Mouse (Mus musculus) NIH3T3 (cell line): ENCODE data around the gene Eefsec.

Experiments
- DNase-seq: peaks from one replicate; pipeline ENCODE4 v3.0.0-alpha.2; 2012; ENCODE audit warnings: low read depth

Gene Eefsec

DNA sequence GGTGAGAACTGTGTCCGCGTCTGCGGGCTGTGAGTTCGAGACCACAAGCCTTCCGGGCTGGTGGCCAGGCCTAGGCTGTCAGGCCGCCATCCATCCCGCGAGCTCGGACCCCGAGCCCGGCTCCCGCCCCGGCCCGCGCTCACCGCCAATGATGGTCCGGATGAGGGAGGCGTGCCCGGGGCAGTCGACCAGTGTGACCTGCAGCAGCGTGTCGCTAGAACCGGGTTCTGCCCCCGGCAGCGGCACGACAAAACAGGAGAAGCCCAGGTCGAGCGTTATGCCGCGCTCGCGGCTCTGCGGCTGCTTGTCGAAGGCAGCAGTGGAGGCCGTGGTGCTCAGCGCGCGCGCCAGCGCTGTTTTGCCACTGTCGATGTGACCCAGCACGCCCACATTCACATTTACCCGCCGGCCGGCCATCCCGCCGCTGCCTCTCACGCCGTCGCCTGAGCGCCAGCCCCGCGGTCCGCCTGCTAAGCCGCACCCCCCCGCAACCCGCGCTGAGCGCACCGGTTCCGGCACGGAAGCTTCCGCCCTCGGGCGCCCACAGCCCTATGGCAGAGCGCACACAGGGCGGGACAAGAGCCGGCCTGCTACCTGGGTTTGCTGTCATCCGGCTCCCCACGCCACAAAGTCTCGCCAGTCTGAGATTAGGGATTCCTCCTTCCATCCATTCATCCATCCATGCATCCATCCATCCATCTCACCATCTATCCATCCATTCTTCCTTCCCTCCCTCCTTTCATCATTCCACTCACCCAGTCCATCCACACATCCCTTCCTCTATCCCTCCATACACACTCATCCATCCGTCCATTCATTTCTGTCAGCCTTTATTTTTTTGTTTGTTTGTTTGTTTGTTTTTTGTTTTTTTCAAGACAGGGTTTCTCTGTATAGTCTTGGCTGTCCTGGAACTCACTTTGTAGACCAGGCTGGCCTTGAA is at the start of gene Eefsec:
Gene Eefsec, minus strand, starts transcription at position 477 of the 940 bp plus-strand sequence.
- peak; percentile 93 for DNase-seq

DNA sequence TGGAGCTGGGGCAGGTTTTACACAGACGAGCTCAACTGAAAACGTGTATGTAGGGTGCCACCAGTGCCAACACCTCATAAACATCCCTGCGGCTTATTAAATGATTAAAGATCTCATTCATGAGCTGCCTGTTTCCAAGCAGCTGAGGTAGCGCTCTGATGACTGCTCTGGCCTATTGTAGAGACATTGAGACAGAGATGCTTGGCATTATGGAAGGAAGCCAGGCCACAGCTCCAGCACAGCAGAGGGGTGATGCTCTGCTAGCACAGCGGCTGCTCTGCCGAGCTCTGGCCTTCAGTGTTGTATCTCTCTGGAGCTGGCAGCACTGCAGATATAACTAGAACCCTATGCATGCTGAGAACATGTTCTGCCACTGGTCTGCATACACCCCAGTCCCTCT is 47.4 kb upstream of the Eefsec start:
- DNase-seq, result peak; percentile 25

DNA sequence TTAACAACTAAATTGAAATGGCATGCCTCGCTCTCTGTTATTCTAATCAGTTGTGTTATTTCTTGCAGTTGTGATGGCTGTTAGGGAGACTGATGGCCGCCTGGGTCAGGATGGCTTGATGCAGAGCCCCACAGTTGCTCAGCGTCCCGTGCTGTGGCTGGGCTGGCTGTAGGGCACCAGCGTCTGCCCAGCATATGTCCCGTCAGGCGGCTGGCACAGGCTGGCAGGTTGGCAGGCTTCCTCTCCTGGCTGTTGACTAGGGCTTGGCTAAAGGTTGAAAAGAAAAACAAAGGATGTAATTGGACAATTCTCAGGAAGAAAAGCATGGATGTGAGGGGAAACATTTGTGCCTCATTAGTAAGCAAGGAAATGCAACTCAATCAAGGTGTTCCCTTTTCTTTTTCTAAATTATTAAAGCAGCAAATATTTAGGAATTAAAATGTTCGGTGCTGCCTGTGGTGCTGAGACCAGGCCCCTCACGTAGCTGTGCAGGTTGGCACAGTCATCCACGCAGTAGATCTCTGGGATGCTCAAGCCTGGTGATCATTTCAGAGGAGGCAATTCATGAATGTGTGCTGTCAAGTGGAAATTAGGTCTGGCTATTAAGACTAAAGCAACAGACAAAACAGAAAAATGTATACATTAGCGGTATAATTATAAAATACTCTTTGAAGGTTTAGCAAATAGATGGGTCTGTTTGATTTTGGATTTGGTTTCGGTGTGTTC is 44.5 kb upstream of the Eefsec start:
- DNase-seq, result no peak

DNA sequence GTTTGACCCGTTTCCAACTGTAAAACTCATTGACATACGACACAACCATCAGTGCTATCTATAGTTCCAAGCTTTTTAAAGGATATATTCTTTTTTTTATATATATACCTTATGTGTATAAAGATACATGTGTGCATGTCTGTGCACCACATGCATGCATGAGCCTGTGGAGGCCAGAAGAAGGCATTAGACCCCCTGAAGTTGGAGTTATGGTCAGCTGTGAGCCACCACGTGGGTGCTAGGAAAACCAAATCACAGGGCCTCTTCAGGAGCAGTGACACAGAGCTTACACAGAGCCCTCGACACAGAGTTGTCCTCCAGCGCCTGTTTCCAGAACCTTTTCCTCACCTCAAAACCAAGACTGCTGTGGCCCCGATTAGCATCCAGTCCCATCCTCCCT is 43.5 kb upstream of the Eefsec start:
- DNase-seq, result no peak

DNA sequence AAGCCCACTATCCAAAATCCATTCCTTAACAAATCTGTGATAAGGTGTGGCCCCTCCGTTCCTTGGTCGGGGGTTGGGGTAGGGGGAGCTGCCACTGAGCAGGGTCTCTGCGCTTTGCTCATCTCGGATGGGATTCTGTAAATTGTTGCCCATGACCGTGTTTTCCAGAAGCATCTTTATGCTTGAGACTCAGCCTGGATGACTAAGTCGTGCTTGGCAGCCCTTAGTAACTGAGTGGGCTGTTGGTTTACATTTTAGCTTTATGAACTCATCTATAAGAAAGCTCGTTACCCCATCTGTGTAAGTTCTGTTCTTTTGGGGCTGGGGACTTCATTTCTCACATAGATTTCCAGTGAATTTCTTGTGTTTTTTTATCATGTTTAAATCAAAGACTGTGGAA is 42.7 kb upstream of the Eefsec start:
- DNase-seq, result peak; percentile 74

DNA sequence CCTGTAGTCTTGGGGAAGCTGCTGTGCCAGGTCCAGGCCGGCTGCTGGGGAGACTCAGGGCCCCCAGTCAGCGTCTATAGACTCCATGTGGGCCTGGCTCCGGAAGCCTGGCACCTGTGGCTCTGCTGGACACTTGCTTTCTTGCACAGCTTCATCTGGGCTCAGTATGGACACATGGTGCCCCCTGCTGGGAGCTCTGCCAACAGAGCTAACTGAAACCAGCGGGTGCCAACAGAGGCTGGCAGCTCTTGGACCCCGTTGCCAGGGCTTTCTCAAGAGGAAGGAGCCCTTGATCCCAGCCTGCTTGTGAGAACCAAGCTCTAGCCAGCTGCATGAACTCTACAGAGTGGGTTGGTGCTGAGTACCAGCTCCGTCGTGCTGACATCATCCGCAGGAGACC is 40.6 kb upstream of the Eefsec start:
- DNase-seq, result peak; percentile 67

DNA sequence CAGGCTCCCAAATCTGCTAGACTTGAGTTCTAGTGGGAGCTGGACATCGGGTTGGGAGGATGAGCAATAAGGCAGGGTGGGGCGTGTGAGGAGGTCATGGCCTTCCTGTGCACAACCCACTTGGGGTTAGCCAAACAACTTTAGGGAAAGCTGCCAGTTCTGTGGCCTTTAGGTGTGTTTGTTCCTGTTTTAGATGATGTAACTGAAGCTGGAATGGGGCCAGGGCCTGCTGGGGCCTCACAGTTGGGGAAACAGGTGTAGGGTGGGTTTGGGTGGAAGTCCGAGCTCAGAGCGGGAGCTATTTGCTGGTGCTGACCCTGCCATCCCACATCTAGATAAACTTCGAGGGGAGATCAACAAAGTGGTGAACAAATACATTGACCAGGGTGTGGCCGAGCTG is 39.0 kb upstream of the Eefsec start:
- DNase-seq, result no peak

DNA sequence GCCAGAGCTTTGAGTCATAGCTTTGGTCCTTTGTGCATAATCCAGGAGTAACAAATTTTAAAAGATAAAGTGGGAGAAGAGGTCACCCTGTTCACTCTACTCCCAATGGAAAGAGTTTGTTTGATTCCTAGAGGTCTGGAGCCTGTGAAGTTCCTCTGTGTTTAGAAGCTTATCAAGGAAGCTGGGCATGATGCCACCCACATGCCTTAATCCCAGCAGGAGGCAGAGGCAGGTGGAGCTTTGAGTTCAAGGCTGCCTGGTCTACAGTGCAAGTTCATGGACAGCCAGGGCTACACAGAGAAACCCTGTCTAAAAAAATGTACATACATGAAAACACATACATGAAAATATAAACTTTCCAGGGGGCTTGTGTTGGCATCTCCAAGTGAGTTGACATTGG is 37.6 kb upstream of the Eefsec start:
- no peak for DNase-seq

DNA sequence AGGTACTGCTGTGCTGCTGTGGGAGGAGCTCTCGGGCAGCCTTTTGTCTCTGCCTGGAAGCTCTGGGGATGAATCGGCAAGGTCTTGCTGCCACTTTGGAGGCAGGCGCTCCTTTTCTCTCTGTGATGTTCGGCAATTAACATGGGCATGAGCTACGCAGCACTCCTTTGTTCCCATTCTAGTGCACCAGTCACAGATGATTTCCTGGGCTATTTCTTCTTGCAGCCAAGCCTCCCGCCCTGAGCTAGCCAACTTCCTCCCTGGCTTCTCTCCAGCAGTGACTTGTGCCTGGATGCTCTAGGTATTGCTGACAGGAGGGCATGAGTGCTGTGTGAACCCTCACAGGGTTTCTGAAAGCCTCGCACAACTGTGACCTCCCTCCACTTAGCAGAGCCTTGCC is 36.8 kb upstream of the Eefsec start:
- DNase-seq, result no peak

DNA sequence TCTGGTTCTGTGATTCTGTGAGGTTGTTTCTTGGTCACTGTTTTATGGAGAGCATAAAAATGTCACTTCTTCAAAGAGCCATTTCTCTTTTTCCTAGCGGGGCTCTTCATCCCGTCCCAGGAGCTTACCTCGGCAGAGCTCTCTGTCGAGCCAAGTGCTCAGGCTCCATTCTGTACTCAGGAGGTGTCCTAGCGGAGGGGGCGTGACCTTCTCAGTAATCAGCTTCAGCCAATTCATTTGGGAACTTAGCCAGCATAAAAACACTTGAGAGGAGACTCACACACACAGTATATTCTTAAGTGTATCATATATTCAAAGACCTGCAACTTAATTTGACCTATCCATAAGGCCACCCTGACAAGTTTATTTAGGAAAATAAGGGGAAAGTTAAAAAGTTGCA is 34.1 kb upstream of the Eefsec start:
- DNase-seq, result no peak

DNA sequence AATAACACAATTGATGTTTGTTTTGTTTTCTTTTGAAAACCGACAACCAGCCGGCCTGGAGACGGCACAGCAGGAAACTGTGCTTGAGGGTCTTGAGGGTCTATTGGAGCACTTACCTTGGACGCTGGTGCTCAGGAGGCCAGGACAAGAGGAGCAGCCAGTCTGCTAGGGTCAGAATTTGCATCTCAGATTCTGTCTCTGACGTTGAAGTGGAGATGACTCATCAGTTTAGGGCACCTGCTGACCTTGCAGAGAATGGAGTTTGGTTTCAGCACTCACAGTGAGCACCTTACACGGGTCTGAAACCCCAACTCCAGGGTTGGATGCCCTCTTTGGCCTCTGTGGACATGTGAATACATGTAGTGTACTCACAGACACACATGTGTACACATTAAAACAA is 23.5 kb upstream of the Eefsec start:
- DNase-seq, result no peak

DNA sequence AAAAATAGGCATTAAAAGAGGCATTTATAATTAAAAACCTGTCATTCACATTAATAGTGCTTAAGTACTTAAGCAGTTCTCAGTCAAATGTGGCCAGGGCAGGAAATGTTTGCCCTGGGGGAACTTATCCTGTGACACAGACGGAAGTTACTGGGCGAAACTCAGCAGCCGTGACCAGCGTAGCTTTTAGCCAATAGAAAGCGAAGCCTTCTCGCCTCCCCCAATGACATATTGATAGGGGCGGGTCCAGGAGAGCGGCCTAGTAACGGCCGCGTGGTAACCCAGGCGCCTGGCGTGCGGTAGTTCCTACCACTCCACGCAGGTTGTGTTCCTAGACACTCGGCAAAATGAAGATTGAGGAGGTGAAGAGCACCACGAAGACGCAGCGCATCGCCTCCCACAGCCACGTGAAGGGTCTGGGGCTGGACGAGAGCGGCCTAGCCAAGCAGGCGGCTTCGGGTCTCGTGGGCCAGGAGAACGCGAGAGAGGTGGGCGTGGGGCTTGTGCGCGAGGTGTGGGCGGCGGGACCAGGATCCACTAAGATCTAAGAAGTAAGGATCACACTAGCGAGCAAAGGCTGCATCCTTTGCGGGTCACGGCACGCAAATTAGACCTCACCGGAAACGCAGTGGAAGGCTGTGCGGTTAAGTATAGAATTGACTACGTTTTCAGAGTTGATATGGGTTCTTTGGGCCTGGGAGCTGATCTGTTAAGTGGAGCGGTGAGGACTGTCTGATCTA is 19.0 kb upstream of the Eefsec start, which contains the start of gene Ruvbl1:
Gene Ruvbl1, plus strand, starts transcription at position 229 of the 740 bp plus-strand sequence.
- peak; percentile 98 for DNase-seq

DNA sequence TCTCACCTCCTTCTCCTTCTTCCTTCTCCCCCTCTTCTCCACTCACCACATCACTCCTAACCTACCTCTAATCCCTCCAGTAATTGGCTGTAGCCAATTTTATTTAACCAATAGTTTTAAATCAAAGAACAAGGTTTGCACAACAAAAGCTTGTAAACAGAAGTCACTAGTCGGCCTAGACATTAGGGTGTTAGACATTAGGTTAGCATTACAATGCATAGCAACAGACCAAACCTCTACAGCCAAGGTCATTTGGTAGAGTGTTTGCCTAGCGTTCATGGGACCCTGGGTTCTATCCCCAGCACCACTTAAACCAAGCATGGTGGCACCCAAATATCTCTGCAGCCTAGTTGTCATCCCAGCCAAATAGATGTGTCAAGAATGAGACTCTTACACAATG is 8.2 kb upstream of the Eefsec start:
- DNase-seq, result no peak

DNA sequence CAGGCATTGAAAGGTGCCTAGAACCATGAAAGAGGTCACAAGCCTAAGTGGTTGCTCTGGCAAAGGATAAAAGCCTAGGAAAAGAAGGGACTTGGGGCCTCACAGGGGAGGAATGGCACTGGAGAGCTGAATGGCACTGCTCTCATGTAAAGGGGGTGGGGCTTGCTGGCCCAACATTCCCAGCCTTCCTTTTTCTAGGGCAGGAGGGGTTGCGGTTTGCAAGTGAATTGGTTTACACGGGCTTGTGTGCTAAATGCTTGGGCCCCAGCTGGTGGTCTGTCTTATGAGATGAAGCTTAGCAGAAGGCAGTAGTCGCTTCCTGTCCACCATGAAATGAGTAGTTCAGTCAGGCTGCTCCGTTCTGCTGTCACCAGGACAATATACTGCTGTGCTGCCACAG is 1.1 kb upstream of the Eefsec start:
- DNase-seq, result no peak

DNA sequence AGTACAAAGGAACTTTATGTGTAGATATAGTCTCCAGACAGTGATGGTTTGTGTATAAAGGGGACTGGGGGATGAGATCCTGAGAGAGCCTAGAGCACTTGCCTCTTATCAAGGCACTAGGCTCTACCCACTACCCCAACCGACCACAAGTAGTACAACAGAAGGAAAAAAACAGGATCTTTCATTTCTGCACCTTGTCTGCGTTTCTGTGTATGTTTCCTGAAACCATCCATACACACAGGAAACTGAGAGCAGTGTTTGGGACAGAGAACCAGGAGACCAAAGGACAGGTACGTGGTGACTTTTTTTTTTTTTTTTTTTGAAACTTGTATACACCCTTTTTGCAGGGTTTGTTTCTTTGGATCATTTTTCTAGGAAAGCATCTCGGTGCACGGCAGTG is 678 bp downstream of the Eefsec start:
- DNase-seq, result peak; percentile 30

DNA sequence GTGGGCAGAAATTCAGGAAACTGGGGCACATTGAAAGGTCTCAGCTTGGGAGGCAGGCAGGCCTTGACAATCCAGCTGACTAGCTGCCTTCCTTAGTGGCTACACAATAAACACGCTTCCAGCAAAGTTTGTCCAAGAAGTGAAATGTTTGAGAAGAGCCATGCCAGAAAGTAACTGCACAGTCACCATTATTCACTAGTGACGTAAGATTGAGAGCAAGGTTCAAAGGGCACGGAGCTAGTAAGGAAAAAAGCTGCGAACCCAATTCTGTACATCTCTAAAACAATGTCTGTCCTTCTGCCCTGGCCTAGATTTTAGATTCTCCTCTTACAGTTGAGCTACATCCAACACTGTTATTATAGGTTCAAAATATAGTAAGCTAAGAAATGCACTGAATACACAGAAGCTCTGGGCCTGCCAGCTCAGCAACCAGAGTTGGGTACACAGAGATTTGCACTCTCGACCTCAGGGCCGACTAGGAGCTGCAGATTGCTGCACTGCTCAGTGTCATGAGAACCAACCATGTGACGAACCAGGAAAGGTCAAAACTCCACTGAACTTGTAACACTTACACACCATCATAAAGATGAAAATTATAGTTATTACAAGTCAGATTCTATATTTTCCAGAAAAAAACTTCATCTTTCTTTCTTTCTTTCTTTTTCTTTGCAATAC is 2.1 kb downstream of the Eefsec start:
- DNase-seq, result no peak

DNA sequence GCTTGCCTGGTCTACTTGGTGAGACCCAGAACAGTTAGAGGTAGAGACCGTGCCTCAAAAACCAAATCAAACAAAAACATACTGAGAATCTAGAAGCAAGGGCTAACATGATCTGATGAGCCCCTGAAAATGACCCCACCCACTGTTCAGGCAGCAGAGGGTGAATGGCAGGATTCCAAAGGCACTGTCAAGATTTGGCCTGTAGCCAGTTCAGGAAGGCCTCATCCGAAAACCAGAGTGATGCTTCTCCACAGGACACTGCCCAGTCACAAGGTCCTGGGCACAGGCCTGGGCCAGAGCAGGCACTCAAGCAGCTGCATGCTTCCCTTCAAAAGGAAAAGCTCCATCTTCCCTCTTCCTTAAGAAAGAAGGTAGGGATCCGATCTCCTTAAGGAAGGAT is 2.9 kb downstream of the Eefsec start:
- no peak for DNase-seq

DNA sequence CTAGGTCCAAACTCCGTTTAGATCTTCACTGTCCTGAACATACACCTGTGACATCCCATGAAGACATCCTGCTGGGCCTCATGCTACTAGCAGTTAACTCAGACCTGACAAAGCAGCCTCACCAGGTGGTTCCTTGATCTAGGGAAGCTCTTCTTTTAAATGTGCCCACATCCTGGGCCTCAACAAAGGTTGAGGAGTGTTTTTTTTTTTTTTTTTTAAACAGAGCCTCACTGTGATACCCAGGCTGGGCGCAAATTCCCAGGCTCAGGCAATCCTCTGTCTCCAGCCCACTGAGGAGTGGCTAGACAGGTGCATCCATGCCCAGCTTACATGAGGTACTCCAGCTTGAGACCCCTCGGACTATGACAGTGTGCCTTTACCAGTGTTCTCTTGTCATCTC is 3.8 kb downstream of the Eefsec start:
- no peak for DNase-seq

DNA sequence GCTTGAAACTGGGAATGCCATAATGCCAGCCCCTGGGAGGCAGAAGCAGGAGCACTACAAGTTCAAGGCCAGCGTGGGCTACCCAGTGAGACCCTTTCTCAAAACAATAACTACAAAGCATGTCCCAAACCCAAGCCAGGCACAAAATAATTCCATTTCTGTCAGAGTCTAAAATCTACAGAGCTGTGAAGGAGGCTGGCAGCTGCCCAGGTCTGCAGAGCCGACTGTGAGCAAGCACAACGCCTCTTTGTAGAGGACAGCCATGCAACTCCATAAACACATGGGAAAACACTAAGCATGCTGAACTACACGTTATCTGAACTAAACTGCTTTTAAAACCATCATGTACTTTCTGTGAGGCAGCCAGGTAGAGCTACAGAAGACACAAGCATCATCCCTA is 7.3 kb downstream of the Eefsec start:
- no peak for DNase-seq

DNA sequence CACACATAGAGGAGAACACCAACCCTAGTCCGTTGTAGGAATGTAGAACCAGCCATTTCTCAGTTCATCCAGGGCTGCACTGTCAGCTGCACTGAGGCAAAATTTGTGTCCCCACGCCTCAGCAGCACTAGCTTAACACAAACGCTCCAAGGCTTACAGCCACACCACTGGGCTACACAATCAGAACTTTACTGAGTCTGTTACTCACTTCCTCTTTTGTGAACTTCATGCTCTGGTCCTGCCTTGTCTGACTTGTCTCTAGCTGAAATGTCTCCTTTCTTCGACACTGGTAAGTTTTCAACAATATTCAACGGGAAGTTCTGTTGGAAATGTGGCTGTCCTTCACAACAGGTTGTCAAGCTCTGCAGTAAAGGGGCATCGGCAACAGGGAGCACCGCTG is 10.7 kb downstream of the Eefsec start:
- no peak for DNase-seq

DNA sequence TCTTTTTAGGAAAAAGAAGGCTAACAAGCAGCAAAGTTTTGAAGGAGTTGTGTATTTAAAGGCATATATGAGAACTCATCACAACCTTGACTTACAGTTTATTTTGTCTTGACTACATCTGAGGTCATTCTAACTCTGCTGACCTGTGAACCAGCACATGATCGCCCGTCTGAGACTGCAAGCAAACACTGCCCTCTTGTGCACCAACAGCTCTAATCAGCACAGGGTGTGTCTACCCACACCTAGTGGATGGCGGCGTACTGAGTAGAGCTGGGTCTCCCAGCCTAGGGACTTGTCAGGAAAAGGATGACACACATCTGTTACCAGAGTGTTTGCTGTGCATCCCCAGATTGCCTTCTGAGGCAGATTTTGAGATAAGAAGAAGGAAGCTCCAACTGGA is 15.1 kb downstream of the Eefsec start:
- peak; percentile 70 for DNase-seq

DNA sequence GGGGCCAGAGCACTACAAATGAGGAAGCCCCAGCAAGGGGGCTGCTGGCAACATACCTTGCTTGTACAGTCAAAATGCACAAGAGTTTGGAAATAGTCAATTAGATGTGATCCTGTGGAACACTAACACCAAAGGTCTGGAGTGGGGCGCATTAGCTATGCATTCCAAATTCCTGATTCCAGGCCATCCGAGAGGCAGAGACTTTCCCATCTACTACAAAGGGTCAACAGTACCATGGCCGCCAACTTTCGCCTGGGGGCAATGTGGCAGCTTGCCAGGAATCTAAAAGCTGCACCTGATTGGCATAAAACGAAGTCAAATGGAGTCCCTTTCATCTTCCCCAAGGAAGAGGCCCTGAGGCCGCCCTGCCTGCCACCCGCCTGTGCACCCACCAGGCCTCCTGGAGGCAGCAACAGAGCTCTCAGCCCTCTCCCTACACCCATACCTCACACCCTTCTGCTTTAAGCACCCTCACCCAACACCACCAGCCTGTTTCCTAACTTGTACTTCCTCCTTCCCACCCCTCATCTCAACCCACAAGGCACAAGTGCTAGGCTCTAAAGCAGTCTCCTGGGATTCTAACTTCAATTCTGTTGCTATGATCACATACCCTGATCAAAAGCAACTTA is 30.1 kb downstream of the Eefsec start:
- no peak for DNase-seq
